Mouse (Mus musculus): ENCODE data around the gene Tubgcp4. TPM values are rescaled to one million over a fixed set of nuclear protein-coding genes. Genes with fewer than 3 reads are reported as not detected.

Gene Tubgcp4
- total RNA-seq, 2 experiments from 2014 or later = 31.8 to 32.2 TPM

DNA sequence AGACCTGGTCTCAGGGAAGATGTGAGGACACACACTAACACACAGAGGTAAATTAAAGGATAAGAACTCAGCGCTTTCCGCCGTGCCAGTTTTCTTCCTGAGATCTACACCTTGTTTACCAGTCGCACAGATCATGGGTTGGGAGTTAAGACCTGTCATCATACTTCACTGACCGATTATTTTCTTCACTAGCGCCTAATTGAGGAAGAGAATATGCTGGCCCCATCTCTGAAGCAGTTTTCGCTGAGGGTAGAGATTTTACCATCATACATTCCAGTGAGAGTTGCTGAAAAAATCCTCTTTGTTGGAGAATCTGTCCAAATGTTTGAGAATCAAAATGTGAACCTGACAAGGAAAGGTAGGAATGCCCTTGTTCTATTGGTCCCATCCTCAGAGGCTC is 13.7 kb downstream of the Tubgcp4 start:
- no peak for DNase-seq (ENCODE audit: extremely low spot score in 1 of 2, low spot score in 2 of 2)
- intact Hi-C loops (cut with DNase I) = no loop called here

DNA sequence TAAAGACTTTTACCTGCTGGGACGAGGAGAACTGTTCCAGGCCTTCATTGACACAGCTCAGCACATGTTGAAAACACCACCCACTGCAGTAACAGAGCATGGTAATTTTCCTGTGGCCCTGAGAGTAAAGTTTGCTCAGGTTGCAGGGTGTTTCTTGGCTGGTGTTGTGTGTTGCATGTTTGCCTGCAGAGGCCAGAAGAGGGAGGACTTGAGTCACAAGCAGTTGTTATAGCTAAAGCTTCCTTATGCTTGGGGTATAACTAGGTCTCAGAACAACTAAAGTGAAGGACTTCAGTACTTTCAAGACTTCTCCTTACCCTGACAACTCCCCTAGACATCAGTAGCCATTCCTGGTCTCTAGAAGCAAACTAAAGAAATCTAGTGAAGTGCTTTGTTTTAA is 18.1 kb downstream of the Tubgcp4 start:
- no peak for DNase-seq (ENCODE audit: extremely low spot score in 1 of 2, low spot score in 2 of 2)
- intact Hi-C loops (cut with DNase I) = no loop called here

DNA sequence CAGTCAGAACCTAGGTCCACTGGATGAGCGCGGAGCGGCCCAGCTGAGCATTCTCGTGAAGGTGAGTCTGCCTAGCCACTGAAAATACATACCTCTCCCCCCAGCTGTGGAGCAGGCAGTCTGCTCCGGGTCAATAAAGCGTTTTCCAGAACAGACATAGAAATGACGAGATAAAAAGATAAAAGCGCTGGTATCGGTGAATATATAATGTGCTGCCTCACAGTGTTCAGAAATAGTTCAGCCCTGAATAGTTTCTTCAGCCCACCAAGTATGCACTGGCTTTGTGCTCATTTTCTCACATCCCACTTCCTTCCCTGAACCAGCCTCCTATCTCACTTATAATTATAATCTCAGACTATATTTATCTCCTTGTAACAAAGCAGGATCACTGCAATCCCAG is 25.0 kb downstream of the Tubgcp4 start:
- DNase-seq (ENCODE audit: extremely low spot score in 1 of 2, low spot score in 2 of 2) = no peak
- intact Hi-C loops (cut with DNase I) = loop anchor here (5.0 kb wide), 1 partner anchor 102 kb away; no protein-coding TSS in a partner anchor

DNA sequence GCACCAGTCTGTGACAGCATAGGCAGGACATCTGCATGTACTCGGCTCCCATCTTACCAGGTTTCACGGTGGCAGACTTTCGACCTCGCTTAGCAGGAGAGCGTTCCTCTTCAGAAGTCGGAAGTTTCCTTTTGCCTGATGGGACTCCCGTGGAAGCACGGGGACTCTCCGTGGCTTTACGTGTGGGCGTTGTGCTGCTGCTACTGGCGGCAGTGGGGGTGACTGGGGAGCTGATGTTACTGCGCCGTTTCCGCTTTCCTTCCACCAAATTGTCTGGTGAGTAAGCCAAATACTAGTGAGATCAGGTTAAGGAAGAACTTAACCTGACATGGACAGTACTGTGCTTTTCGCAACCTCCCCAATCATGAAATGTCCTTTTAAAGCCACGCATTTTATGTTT is 33.8 kb downstream of the Tubgcp4 start:
- no peak for DNase-seq (ENCODE audit: extremely low spot score in 1 of 2, low spot score in 2 of 2)
- intact Hi-C loops (cut with DNase I) = no loop called here

DNA sequence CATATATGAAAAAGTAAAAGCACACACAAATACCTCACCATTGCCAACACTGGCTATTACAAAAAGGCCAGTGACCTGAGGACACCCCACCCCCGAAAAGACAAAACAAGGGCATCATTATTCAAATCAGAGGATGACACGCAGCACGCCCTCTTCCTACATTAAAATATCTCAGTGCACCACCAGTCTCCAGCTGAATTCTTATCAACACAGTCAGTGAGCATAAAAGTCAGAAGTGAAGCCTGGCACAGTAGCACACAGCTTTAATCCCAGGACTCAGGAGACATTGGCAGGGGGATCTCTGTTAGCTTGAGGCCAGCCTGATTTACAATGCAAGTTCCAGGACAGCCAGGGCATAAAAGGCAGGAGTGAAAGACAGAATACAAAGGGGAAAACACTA is 36.1 kb downstream of the Tubgcp4 start:
- intact Hi-C loops (cut with DNase I) = no loop called here
- DNase-seq (ENCODE audit: extremely low spot score in 1 of 2, low spot score in 2 of 2) = no peak

DNA sequence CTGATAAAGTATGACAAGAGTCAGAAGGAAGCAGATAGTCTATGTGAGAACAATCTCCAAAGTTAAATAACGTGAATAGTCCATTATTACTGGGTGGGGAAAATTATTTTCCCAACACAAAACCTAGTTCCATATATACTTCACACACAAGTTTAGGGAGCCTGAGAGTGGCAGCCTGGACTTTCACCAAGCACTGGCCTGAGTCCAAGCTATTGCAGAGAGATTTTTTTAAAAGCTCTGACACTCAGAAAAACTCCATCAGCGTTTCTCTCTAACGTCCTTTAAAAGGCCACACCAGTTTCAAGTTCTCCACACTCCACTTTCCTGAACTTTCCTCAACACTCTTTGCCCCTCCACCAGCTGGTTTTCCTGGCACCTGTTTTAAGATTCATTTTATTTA is 44.0 kb downstream of the Tubgcp4 start:
- intact Hi-C loops (cut with DNase I) = no loop called here
- no peak for DNase-seq (ENCODE audit: extremely low spot score in 1 of 2, low spot score in 2 of 2)

DNA sequence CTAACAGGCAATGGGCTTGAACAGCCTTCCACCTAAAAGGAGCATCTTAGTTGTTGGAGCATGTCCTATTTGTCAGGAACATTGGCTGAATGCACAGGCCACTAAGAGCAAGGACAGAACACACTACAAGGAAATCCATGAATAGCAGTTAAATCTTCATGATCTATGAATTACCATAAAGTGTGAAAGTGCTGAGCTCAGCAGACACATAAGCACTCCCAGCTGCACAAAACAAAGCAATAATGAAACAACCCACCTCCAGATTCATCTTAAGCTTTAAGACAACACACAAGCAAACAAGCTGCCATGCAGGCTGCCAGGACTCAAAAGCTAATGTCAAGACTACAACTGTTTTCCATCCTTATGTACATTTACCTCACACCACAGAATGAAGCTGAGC is 48.7 kb downstream of the Tubgcp4 start:
- intact Hi-C loops (cut with DNase I) = no loop called here
- DNase-seq (ENCODE audit: extremely low spot score in 1 of 2, low spot score in 2 of 2) = no peak

DNA sequence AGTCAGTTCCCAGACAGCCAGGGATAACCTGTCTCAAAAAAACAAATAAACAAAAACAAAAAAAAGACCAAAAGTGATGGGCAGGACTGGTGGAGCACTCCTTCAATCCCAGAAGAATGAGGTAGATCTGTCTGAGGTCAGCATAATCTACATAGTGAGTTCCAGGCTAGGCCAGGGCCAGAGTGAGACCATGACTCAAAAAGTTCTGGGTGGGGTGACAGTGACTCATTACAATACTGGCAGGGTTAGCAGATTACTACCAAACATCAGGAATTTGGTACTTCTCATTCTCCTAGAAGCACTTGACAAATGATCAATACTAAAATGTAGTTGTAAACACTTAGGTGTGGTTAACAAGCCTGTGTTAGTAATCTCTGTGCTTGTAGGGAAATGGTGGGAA is 49.5 kb downstream of the Tubgcp4 start:
- intact Hi-C loops (cut with DNase I) = no loop called here
- DNase-seq (ENCODE audit: extremely low spot score in 1 of 2, low spot score in 2 of 2) = no peak

DNA sequence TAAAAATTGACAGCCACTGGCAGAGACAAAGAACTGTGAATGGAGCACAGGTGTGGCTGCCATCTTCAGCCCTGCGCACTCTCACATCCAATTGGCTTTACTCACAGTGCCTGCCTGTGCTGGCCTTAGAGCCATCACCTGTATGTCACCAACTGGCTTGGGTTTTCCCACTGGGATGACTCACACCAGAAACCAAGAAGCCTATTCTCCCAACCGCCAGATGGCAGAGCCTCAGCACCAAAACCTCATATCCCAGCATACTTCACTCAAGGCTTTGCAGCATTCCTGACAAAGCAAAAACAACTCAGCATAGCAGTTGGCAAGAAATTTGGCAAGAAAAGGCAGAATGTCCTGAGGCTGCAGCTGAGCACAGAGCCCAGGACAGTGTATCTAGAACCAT is 52.6 kb downstream of the Tubgcp4 start:
- DNase-seq (ENCODE audit: extremely low spot score in 1 of 2, low spot score in 2 of 2) = peak in 1 of 2 experiments; percentile 21
- intact Hi-C loops (cut with DNase I) = no loop called here

DNA sequence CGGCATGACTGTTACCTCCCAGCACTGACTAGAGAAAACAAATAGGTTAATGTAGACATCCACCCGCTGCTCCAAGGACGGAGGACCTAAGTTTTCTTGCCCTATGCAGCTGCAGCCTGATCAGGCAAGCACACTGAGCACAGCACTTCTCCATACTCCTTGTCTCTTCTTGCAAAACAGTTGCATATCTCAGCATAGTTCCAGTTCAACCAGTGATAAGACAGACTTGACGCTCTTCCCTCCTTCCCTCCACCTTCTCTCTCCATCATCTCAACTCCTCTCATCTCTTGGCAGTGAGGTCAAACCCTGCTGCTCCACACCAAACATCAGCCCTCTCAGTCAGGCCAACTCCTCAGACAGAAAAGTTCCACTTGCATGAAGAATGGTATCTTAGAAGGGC is 57.7 kb downstream of the Tubgcp4 start:
- DNase-seq (ENCODE audit: extremely low spot score in 1 of 2, low spot score in 2 of 2) = no peak
- intact Hi-C loops (cut with DNase I) = no loop called here

DNA sequence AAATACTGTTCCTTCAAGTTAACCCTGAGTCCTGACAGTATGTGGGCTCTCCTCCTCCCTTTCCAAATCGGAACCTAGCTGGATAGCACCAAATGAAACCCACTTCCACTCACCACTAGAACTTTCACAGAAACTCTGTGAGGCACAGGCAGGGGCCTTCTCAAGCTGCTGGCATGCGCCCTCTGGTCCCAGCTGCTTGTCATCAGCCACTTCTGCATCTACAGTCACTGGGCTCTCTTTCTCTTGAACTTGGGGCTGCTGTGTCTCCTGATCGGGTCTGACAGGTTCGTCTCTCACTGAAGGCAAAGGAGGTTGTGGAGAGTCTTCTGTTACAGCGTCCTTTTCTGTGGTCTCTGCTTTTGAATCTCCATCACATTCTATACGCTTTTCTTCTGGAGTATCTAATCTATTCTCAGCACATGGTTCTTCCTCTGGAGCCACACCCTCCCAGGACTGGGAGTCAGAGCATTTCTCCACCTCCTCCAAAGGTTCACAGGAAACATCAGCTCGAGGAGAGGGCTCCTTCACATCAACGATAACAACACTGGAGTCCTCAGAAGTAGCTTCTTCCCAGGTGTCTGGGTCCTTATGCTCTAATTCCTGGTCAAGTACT is 65.1 kb downstream of the Tubgcp4 start:
- DNase-seq (ENCODE audit: extremely low spot score in 1 of 2, low spot score in 2 of 2) = no peak
- intact Hi-C loops (cut with DNase I) = no loop called here

DNA sequence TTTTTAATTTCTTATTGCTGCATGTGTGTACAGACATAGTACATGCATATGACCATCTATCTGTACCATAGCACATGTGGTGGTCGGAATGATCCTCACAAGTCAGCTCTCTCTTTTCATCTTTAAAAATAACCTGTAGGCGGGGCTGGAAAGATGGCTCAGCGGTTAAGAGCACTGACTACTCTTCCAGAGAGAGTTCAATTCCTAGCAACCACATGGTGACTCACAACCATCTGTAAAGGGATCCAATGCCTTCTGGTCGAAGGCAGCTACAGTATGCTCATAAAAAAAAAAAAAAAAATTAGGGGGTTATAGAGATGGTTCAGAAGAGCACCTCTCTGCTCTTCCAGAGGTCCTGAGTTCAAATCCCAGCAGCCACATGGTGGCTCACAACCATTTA is 69.0 kb downstream of the Tubgcp4 start:
- intact Hi-C loops (cut with DNase I) = no loop called here
- DNase-seq (ENCODE audit: extremely low spot score in 1 of 2, low spot score in 2 of 2) = no peak

DNA sequence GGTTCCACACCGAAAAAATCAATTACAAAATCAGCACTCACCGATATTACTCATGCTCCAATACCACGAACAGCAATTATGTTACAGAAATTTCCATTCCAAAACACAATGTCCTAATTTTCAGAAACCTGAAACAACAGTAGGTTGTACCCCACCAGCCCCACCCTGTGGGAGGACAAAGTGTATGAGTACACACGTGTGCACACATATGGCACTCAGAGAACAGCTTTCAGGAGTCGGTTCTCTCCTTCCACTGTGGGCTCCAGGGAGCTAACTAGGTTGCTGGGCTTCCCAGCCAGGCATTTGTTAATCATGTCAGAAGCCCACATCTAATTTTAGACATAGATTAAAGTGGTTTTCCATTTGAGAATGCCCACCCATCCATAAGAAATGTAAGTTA is 73.6 kb downstream of the Tubgcp4 start:
- no peak for DNase-seq (ENCODE audit: extremely low spot score in 1 of 2, low spot score in 2 of 2)
- intact Hi-C loops (cut with DNase I) = no loop called here

Other genes starting within 250 kb of the Tubgcp4 start
- 10 to 100 TPM; 40.9 to 42.3 TPM for gene Ubr1, start 199.9 kb upstream of the Tubgcp4 start, total RNA-seq (2021)
- 10 to 100 TPM; 20.6 to 24.9 TPM for gene Tmem62, start 193.6 kb upstream of the Tubgcp4 start, total RNA-seq (2021)
- 10 to 100 TPM; 57.1 to 59.1 TPM for gene Ccndbp1, start 162.3 kb upstream of the Tubgcp4 start, total RNA-seq (2021)
- not detected for gene Epb42, start 133.6 kb upstream of the Tubgcp4 start, total RNA-seq (2021)
- gene Tgm5, start 84.8 kb upstream of the Tubgcp4 start, total RNA-seq (2021) = not detected
- not detected for gene Tgm7, start 60.9 kb upstream of the Tubgcp4 start, total RNA-seq (2021)
- 10 to 100 TPM; 17.7 to 17.8 TPM for gene Adal, start 30.2 kb upstream of the Tubgcp4 start, total RNA-seq (2021)
- gene Lcmt2, start 30.0 kb upstream of the Tubgcp4 start, total RNA-seq (2021) = 1 to 10 TPM; 8.0 to 8.9 TPM
- 1 to 10 TPM; 4.7 to 5.7 TPM for gene Zscan29, start 471 bp downstream of the Tubgcp4 start, total RNA-seq (2021)
- gene Trp53bp1, start 100.8 kb downstream of the Tubgcp4 start, total RNA-seq (2021) = 100 to 1,000 TPM; 173 to 183 TPM
- 100 to 1,000 TPM; 391 to 400 TPM for gene Map1a, start 118.9 kb downstream of the Tubgcp4 start, total RNA-seq (2021)
- gene Ppip5k1, start 184.7 kb downstream of the Tubgcp4 start, total RNA-seq (2021) = 10 to 100 TPM; 50.4 to 55.7 TPM
- 100 to 1,000 TPM; 311 to 312 TPM for gene Ckmt1, start 187.1 kb downstream of the Tubgcp4 start, total RNA-seq (2021)
- gene Strc, start 216.5 kb downstream of the Tubgcp4 start, total RNA-seq (2021) = not detected
- gene Pdia3, start 243.1 kb downstream of the Tubgcp4 start, total RNA-seq (2021) = 100 to 1,000 TPM; 198 to 214 TPM
- gene Catsper2, start 243.1 kb downstream of the Tubgcp4 start, total RNA-seq (2021) = 1 to 10 TPM; 4.5 to 4.8 TPM

Data from left cerebral cortex, postnatal 10 days (tissue).